Mouse (Mus musculus): Measurements from ENCODE around the gene A630089N07Rik. TPM values are rescaled to one million over a fixed set of nuclear protein-coding genes. Genes with fewer than 3 reads are reported as not detected.
"Not testable (repeated sequence)": the region's sequence is repeated elsewhere in the genome, so short reads cannot be mapped to it uniquely, and the experiment has no call there.

The A630089N07Rik gene
- total RNA-seq (2015; ENCODE audit: low replicate concordance) (21.3 and 33.1 TPM in 2 replicates), total RNA-seq (2017; ENCODE audit: low replicate concordance) (18.4 and 38.1 TPM in 2 replicates)

- ATAC-seq (replicated peaks; ENCODE audit: low FRiP score, poor library complexity, severe bottlenecking) = peak; percentile 100
Measured at GRCm38 (mm10) chr16:98081889-98082818, at the start of gene A630089N07Rik. A630089N07Rik (minus strand) TSS chr16:98082450.

- ATAC-seq (replicated peaks; ENCODE audit: low FRiP score, poor library complexity, severe bottlenecking) = no peak
Measured at GRCm38 (mm10) chr16:98107109-98107508, 24.9 kb upstream of the A630089N07Rik start.

- peak; percentile 8; the same call in 1 of the 2 replicates for ATAC-seq (replicated peaks; ENCODE audit: low FRiP score, poor library complexity, severe bottlenecking)
Measured at GRCm38 (mm10) chr16:98081550-98081888, 731 bp downstream of the A630089N07Rik start.

- ATAC-seq (replicated peaks; ENCODE audit: low FRiP score, poor library complexity, severe bottlenecking) = not testable (repeated sequence)
Measured at GRCm38 (mm10) chr16:98081140-98081539, 1.1 kb downstream of the A630089N07Rik start.

- not testable (repeated sequence) for ATAC-seq (replicated peaks; ENCODE audit: low FRiP score, poor library complexity, severe bottlenecking)
Measured at GRCm38 (mm10) chr16:98079382-98079781, 2.9 kb downstream of the A630089N07Rik start.

GRCm38 (mm10) chr16:98041676-98042075, 40.6 kb downstream of the A630089N07Rik start:
- ATAC-seq (replicated peaks; ENCODE audit: low FRiP score, poor library complexity, severe bottlenecking) = peak; percentile 52; the same call in 1 of the 2 replicates

GRCm38 (mm10) chr16:98034971-98035370, 47.3 kb downstream of the A630089N07Rik start:
- not testable (repeated sequence) for ATAC-seq (replicated peaks; ENCODE audit: low FRiP score, poor library complexity, severe bottlenecking)

- not testable (repeated sequence) for ATAC-seq (replicated peaks; ENCODE audit: low FRiP score, poor library complexity, severe bottlenecking)
Measured at GRCm38 (mm10) chr16:98026186-98026585, 56.1 kb downstream of the A630089N07Rik start.

GRCm38 (mm10) chr16:98022657-98023345, 59.4 kb downstream of the A630089N07Rik start:
- ATAC-seq (replicated peaks; ENCODE audit: low FRiP score, poor library complexity, severe bottlenecking) = peak; percentile 80

- ATAC-seq (replicated peaks; ENCODE audit: low FRiP score, poor library complexity, severe bottlenecking) = no peak
Measured at GRCm38 (mm10) chr16:98022081-98022480, 60.2 kb downstream of the A630089N07Rik start.

GRCm38 (mm10) chr16:97997383-97997731, 84.9 kb downstream of the A630089N07Rik start:
- ATAC-seq (replicated peaks; ENCODE audit: low FRiP score, poor library complexity, severe bottlenecking) = peak; percentile 20

- ATAC-seq (replicated peaks; ENCODE audit: low FRiP score, poor library complexity, severe bottlenecking) = peak; percentile 98
Measured at GRCm38 (mm10) chr16:97996616-97997382, 85.5 kb downstream of the A630089N07Rik start, which contains the start of gene B230307C23Rik. B230307C23Rik (plus strand) TSS chr16:97997315.

GRCm38 (mm10) chr16:97995849-97996615, 86.2 kb downstream of the A630089N07Rik start:
- no peak for ATAC-seq (replicated peaks; ENCODE audit: low FRiP score, poor library complexity, severe bottlenecking)

- not testable (repeated sequence) for ATAC-seq (replicated peaks; ENCODE audit: low FRiP score, poor library complexity, severe bottlenecking)
Measured at GRCm38 (mm10) chr16:97992477-97992876, 89.8 kb downstream of the A630089N07Rik start.

- no peak for ATAC-seq (replicated peaks; ENCODE audit: low FRiP score, poor library complexity, severe bottlenecking)
Measured at GRCm38 (mm10) chr16:97991517-97991916, 90.7 kb downstream of the A630089N07Rik start.

GRCm38 (mm10) chr16:97984589-97984988, 97.7 kb downstream of the A630089N07Rik start:
- no peak for ATAC-seq (replicated peaks; ENCODE audit: low FRiP score, poor library complexity, severe bottlenecking)

- no peak for ATAC-seq (replicated peaks; ENCODE audit: low FRiP score, poor library complexity, severe bottlenecking)
Measured at GRCm38 (mm10) chr16:97981362-97981761, 100.9 kb downstream of the A630089N07Rik start.

GRCm38 (mm10) chr16:97977722-97978121, 104.5 kb downstream of the A630089N07Rik start:
- ATAC-seq (replicated peaks; ENCODE audit: low FRiP score, poor library complexity, severe bottlenecking) = no peak

- ATAC-seq (replicated peaks; ENCODE audit: low FRiP score, poor library complexity, severe bottlenecking) = peak; percentile 77
Measured at GRCm38 (mm10) chr16:97977277-97977676, 105.0 kb downstream of the A630089N07Rik start.

All from erythroid progenitor cell, adult 5-6 weeks (primary cell).